Mouse (Mus musculus): ENCODE measurements at regions not wholly inside any gene's neighbourhood (a gene's known extent, or its start where the extent isn't known, plus 50 kb on each side); places are given as distances from the start of the nearest gene placed in this dataset.
"Not testable (repeated sequence)": the region's sequence is repeated elsewhere in the genome, so short reads cannot be mapped to it uniquely, and the experiment has no call there.

DNA sequence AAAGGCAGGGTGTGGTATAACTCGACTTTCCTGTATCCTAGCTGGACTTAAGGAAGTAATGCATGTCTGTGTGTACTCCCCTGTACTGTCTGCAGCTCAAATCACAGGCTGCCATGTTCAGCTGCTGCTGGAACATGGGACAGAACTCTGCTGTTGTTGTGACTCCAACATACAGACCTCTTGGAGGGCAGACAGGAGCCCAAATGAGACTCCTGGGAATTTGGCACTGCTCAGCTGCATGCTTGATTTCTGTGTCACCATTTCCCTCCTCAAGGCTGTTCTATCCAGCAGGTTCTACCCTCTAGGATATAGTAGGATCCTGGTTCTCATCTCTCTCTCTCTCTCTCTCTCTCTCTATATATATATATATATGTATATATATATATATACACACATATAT lies 125.0 kb downstream of the Dll1 start:
- peaks cover 23% of the 10 kb centered on the region for H3K27me3 ChIP-seq (replicated peaks)
- H3K9me3 ChIP-seq: no peaks in the 10 kb centered on the region
- H3K36me3 ChIP-seq (replicated peaks; ENCODE audit: low read length): no peaks in the 10 kb centered on the region
- H3K4me3 ChIP-seq (replicated peaks): no peak overlapping the region
- TF ChIP-seq FLI1 (IDR thresholded peaks at IDR 0.05; ENCODE audit: low read length) (no peak), GATA1 (IDR thresholded peaks at IDR 0.05; ENCODE audit: borderline replicate concordance, low read length) (no peak)
- no peaks in the 10 kb centered on the region for H3K4me1 ChIP-seq

DNA sequence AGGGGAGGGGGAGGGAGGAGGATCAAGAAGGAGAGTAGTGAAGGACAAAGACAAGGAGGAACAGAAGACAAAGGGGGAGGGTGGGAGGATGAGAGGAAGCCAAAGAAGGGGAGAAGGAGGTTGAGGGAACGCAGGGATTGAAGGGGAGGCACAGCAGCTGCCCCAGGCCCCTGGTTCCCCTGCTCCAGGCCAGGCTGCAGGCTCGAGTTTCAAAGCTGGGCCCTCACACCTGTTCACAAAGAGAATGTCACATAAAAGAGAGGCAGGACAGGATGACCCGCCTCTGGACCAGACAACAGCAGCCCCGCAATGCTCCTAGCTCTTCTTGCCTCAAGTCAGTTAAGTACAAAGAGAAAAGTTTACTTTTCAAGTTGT lies 128.3 kb downstream of the Dll1 start:
- Histone ChIP-seq H3K9me3 (no peaks in the 10 kb centered on the region), H3K36me3 (replicated peaks; ENCODE audit: low read length) (no peaks in the 10 kb centered on the region), H3K27me3 (replicated peaks) (peaks cover 24% of the 10 kb centered on the region), H3K4me3 (replicated peaks) (no peak overlapping the region), H3K4me1 (no peaks in the 10 kb centered on the region)
- TF ChIP-seq GATA1 (IDR thresholded peaks at IDR 0.05; ENCODE audit: borderline replicate concordance, low read length) (no peak), FLI1 (IDR thresholded peaks at IDR 0.05; ENCODE audit: low read length) (no peak)

DNA sequence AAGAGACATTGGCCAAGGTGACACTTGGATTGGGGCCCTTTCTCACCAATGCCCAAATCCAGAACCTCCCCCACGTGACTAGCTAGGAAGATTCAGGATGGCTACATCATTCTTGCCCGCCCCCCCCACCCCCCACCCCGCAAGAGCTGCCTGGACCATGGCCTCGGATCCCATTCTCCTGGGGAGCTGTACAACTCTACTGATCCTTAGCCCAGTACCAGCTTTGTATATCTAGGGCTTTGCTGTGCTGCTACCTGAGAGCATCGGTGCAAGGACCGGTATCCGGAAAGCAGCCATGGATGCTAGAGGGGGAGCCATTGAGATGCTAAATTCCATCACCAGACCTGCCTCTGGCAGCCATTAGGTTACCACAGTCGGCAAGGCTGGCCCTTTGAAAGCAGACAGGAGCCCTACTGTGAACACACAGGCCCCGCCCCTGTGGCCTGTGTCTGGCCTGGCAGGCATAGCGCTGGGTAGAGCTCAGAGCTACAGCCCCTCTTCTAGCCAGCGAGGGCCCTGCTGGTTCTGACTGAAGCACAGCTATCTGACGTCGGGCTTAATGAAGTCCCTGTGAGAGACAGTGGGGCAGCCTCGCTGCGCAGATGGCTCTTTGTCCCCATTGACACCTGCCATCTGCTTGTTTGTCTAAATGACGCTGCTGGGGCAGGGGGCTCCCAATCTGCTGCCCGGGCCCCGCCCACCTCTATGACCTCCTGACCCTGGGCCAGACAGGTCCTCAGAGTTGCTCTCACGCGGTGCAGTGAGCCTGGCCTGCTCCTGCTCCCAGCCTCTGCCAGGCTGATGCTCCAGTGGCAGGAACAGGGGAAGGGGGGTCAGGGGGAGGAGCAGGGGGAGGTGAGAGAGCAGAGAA lies 128.9 kb downstream of the Dll1 start:
- no peak for TF ChIP-seq FLI1 (IDR thresholded peaks at IDR 0.05; ENCODE audit: low read length)
- no peak for TF ChIP-seq GATA1 (IDR thresholded peaks at IDR 0.05; ENCODE audit: borderline replicate concordance, low read length)
- Histone ChIP-seq H3K36me3 (replicated peaks; ENCODE audit: low read length) (no peaks in the 10 kb centered on the region), H3K4me3 (replicated peaks) (no peak overlapping the region), H3K4me1 (no peaks in the 10 kb centered on the region), H3K27me3 (replicated peaks) (peaks cover 24% of the 10 kb centered on the region), H3K9me3 (no peaks in the 10 kb centered on the region)

DNA sequence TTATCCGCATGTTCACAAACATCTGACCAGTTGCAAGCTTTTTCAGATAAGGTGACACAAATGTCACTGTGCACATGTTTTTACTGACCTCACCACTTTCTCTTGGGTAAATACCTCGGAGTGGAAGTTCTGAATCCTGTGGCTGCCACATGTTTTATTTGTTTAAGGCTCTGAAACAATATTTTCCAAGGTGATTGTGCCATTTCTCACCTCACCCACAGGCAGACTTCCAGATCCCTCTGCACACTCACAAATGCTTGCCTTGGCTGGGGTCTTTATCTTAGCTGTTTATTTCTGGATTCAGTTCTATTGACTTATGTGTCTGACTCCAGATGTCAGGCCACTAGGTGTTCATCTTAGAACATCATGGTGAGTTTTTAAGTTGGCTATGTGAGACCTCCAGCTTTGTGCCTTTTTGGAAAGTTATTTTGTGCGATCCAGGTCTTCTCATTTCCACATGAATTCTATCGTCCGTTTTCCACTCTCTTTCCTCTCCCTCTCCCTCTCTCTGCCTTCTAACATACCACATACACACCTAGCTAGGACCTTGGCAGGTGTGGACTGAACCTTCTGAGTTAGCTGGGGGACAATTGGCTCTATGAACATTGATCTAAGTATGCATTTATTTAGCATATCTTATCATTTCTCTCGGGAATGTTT lies 133.6 kb downstream of the Dll1 start:
- TF ChIP-seq GATA1 (IDR thresholded peaks at IDR 0.05; ENCODE audit: borderline replicate concordance, low read length): no peak
- TF ChIP-seq FLI1 (IDR thresholded peaks at IDR 0.05; ENCODE audit: low read length): no peak
- H3K9me3 ChIP-seq: no peaks in the 10 kb centered on the region
- no peak overlapping the region for H3K4me3 ChIP-seq (replicated peaks)
- peaks cover 24% of the 10 kb centered on the region for H3K27me3 ChIP-seq (replicated peaks)
- no peaks in the 10 kb centered on the region for H3K4me1 ChIP-seq
- no peaks in the 10 kb centered on the region for H3K36me3 ChIP-seq (replicated peaks; ENCODE audit: low read length)

DNA sequence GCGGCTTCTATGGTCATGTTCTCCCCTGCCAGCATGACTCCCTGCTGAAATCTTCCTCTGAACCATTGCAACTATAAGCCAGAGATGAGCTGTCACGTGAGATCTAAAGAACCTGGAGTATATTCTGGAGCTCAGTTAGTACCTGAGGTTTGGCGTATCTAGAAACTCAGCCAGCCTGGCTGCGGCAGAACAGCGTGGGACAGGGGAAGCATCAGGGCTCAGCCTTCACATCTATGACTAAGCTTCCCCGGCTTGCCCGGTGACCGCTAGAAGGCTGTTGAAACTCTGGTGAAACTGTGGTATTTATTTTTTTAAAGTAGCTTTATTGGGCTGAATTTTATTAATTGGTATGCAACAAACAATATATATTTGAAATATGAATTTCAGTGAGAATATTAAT lies 134.3 kb downstream of the Dll1 start:
- H3K4me1 ChIP-seq: no peaks in the 10 kb centered on the region
- TF ChIP-seq FLI1 (IDR thresholded peaks at IDR 0.05; ENCODE audit: low read length) (no peak), GATA1 (IDR thresholded peaks at IDR 0.05; ENCODE audit: borderline replicate concordance, low read length) (no peak)
- H3K36me3 ChIP-seq (replicated peaks; ENCODE audit: low read length): no peaks in the 10 kb centered on the region
- no peaks in the 10 kb centered on the region for H3K9me3 ChIP-seq
- peaks cover 18% of the 10 kb centered on the region for H3K27me3 ChIP-seq (replicated peaks)
- H3K4me3 ChIP-seq (replicated peaks): no peak overlapping the region

DNA sequence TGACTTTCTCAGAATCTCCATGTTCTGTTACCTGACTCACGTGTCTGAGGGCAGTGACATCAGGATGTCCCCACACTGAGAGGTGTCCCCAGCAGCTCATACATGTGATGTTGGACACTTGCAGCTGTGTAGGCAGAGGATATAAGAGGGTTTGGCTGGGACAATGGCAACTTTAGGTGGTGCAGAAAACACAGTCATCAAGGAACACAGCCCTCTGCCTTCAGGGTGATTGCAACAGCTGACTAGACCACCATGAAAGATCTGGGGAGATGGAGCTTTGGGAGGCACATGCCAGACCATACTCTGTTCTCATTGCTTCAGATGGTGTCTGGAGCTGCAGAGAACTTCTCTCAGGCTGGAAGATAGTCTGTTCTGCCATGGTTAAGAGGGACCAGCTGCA lies 135.2 kb downstream of the Dll1 start:
- Histone ChIP-seq H3K9me3 (no peaks in the 10 kb centered on the region), H3K36me3 (replicated peaks; ENCODE audit: low read length) (no peaks in the 10 kb centered on the region), H3K27me3 (replicated peaks) (peaks cover 13% of the 10 kb centered on the region), H3K4me1 (no peaks in the 10 kb centered on the region), H3K4me3 (replicated peaks) (no peak overlapping the region)
- no peak for TF ChIP-seq GATA1 (IDR thresholded peaks at IDR 0.05; ENCODE audit: borderline replicate concordance, low read length)
- TF ChIP-seq FLI1 (IDR thresholded peaks at IDR 0.05; ENCODE audit: low read length): no peak

DNA sequence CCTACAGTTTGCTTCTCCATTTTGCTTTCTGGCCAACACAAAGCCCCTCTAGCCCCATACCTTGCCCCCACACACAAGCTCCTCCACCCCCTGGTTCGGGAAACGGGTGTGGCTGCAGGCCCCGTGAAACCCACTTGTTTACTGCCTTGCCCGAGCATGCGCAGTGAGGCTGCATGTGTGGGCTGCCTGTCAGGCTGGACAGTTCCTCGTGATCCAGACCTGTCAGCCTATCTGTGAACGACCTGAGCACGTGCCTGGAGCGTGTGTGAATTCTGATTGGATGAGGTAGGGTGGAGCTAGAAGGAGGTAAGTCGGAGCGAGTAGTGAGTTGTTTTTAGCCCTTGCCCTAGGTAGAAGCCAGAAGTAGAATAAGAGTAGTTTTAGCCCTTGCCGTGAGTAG lies 136.0 kb downstream of the Dll1 start:
- not testable (repeated sequence) for H3K9me3 ChIP-seq; H3K4me3 ChIP-seq (replicated peaks); H3K36me3 ChIP-seq (replicated peaks; ENCODE audit: low read length); H3K4me1 ChIP-seq
- peaks cover 17% of the 10 kb centered on the region for H3K27me3 ChIP-seq (replicated peaks)

DNA sequence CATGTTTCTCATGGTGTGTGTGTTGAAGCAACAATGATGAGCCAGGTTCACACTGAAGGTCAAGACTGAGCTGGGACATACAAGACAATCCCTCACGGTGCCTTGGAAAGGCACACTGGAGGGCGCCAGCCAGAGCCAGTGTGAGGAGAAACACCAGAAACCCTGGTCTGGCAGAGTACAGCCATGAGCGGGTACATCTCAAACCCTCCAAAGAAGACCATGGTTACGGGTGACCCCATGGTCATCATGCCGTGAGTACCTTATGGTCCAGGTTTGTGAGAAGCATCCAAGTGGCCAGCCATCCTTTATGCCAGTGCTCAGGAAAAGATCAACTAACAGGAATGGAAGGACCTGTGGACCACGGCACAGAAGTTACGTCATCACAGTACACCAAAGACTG lies 136.7 kb downstream of the Dll1 start:
- Histone ChIP-seq H3K36me3 (replicated peaks; ENCODE audit: low read length) (no peaks in the 10 kb centered on the region), H3K9me3 (no peaks in the 10 kb centered on the region), H3K4me3 (replicated peaks) (no peak overlapping the region), H3K4me1 (no peaks in the 10 kb centered on the region), H3K27me3 (replicated peaks) (peaks cover 17% of the 10 kb centered on the region)
- TF ChIP-seq FLI1 (IDR thresholded peaks at IDR 0.05; ENCODE audit: low read length) (no peak), GATA1 (IDR thresholded peaks at IDR 0.05; ENCODE audit: borderline replicate concordance, low read length) (no peak)

DNA sequence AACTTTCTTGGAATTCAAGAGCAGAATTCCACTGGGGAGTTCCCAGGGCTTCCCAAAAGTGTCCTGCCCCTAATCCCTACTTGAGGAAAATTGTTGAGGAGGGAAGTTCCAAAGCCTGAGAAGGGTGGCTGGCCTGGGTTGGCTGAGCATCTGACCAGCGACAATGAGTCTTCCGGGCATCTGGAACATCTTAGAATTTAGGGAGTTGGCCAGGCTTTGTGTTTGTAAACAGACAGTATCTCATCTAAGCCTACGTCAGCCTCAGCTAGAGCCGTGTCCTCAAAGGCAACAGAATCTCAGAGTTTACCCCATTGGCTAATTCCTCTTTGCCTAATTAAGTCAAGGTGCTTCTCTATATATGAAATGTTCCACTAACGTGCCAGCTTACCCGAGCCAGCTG lies 141.6 kb downstream of the Dll1 start:
- Histone ChIP-seq H3K27me3 (replicated peaks) (peaks cover 10% of the 10 kb centered on the region), H3K4me3 (replicated peaks) (no peak overlapping the region), H3K4me1 (no peaks in the 10 kb centered on the region), H3K36me3 (replicated peaks; ENCODE audit: low read length) (no peaks in the 10 kb centered on the region), H3K9me3 (no peaks in the 10 kb centered on the region)
- TF ChIP-seq FLI1 (IDR thresholded peaks at IDR 0.05; ENCODE audit: low read length) (no peak), GATA1 (IDR thresholded peaks at IDR 0.05; ENCODE audit: borderline replicate concordance, low read length) (no peak)

DNA sequence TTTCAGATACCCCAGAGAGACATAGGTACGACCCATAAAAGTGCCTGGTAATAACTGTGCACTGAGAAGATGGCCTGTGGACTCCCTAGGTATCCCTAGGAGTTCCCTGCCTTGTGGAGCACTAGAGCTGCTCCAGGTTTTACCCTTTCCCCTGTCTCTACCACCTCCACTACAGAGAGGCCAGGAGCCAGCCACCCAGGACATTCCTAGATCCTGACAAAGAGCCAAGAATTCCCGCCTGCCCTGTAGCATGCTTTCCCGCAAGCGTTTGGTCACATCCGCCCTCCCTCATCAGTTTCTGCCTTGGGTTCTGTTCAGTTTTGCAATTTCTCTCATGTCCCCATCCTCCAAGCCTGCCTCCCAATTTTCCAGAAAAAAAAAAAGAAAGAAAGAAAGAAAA lies 145.5 kb downstream of the Dll1 start:
- peaks cover 13% of the 10 kb centered on the region for H3K27me3 ChIP-seq (replicated peaks)
- no peak for TF ChIP-seq FLI1 (IDR thresholded peaks at IDR 0.05; ENCODE audit: low read length)
- no peak for TF ChIP-seq GATA1 (IDR thresholded peaks at IDR 0.05; ENCODE audit: borderline replicate concordance, low read length)
- H3K9me3 ChIP-seq: no peaks in the 10 kb centered on the region
- no peaks in the 10 kb centered on the region for H3K36me3 ChIP-seq (replicated peaks; ENCODE audit: low read length)
- H3K4me1 ChIP-seq: no peaks in the 10 kb centered on the region
- no peak overlapping the region for H3K4me3 ChIP-seq (replicated peaks)

Data from megakaryocyte, embryonic 14.5 days (primary cell).